Mouse (Mus musculus): Measurements from ENCODE around the gene Klhl32.
A peak's percentile ranks its signal among the peaks of the same experiment; 100 is the strongest.

Gene Klhl32

DNA sequence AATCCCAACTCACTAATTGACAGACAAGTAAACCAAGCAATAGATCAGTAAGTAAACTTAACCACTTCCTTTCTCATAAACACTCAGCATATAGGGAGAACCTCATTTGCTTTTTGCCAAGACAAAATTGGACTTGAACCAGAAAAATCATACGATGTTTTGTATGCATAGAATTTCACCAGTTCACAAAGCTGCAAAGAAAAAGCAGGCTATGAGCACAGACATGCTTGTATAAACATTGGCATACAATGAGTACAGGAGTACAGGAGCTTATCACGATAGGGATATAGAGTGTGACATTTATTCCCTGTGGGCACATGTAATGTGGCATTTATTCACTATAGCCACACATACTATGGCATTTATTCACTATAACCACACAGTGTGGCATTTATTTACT is 220.5 kb downstream of the Klhl32 start:
- DNase-seq (ENCODE audit: low spot score in 2 of 2) = no peak

DNA sequence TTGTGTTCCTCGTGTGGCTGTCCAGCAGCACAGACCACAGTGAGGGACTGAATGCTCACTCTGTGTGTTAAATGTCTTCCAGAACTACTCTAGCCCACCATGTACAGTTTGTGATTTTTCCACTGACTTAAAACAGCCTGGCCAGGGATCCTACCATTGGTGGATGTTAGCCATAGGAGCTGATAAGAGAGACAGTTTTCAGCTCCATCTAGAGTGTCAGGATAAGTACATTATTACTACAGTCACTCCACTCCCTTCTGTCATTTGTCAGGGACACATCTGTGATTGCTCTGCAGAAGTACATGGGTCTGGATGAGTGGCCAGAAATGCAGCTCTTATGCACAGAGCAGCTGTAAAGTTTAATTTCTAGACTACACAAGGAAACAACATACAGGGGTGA is 223.1 kb downstream of the Klhl32 start:
- no peak for DNase-seq (ENCODE audit: low spot score in 2 of 2)

DNA sequence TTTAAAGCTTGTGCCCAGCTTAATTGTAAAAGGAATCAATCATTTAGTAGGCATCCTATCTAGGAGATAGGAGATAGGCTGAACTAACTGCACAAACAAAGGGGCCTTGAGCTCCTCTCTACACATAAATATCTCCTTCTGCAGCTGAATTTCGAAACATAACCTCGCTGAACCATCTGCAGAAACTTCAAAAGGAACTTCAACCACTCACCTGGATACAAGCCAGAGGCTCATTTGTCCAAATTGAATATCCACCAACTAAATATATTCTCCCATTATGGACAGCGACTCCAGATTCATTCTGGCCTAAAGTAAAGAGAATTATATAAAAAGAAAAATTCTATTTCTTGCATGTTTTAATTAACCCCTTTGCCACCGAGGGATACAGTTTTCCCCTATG is 224.2 kb downstream of the Klhl32 start:
- no peak for DNase-seq (ENCODE audit: low spot score in 2 of 2)

DNA sequence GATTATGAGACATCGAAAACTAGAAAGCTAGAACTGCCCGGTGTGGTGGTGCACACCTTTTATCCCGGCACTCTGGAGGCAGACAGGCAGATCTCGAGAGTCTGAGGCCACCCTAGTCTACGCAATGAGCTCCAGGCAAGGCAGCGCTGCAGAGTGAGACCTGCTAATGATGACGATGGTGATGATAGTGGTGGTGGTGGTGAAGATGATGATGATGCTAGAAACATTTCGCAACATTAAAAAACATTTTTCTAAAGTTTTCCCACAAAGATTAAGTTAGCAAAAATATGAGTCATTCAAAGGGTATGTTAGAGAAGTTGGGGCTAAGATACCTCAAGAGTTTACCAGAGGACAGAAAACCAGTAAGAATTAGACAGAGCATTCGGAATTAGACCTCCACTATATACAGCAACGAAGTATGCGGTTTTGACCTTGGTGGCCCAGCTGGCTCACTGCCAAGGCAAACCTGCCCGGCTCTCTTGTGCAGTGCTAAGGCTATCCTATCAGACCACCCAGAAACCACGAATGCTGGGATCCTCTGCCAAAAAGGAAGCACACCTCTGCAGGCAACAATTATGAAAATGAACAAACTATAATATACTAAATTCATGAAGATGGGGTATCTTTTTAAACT is 224.9 kb downstream of the Klhl32 start:
- no peak for DNase-seq (ENCODE audit: low spot score in 2 of 2)

DNA sequence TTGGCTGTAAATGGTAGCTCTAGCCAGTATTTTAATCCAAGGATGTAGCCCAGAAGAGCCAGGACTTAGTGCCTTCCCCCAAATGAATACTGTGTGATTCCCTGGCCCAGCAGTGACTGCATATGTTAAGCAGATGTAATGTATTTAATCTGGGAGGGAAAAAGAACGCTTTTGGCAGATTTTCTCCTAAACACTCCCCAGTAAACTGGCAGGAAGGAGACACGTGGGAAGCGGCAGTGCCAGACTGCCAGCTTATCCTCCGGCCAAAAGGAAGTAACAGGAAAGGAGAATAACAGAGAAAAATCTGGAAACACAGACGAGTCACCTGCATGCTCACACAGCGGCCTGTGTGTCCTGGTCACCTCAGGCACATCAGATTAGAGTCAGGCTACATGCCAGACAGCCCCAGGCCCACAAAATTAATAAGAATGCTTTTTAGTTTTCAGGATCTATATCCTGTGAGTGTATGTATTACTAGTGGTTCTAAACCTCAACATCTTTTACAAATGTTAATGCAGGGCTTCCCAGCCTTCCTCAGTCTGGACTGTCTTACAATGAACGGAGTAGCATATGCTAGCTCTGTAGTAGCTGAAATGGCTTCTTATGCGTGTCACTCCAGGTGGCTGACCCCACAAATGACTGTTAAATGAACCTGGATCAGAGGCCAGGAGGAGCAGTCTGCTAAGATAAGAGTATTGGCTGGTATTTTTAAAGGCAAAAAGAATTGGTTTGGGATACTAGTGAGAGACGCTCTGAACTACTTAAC is 229.3 kb downstream of the Klhl32 start:
- no peak for DNase-seq (ENCODE audit: low spot score in 2 of 2)

DNA sequence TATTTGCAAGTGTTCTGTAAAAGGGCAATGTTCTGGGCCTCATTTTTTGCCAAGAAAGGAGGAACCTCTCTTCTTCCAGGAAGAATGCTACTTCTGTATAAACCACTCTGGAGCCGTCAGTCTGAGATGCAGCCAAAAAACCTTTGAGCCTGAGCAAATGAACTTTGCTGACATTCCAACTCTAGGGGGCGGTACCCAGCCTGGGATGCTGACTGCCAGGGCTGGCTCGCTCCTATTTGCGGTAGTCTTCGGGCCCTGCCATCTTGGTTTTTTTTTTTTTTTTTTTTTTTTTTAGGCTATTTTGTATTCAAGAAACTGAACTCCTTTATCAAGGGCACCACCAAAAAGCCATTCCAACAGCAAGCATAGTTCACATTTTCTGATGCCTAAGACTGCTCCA is 230.5 kb downstream of the Klhl32 start:
- DNase-seq (ENCODE audit: low spot score in 2 of 2) = no peak

DNA sequence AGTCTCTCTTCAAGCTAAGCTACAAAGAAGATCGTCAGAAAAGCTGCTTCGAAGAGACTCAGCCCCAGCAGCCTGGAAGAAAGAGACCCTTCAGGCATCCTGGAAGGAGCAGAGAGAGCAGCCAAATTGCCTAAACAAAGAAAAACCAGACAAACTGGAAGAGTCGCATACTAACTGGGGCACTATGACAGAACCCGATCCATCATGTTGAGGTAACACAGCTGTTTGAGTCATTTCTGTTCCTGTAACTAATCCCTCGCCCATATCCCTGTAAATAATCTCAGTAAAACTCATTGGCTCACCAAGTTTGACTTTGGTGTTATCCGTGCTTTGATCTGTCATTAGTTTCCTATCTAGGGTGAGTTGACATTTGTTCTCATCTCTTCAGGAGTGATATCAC is 230.9 kb downstream of the Klhl32 start:
- no peak for DNase-seq (ENCODE audit: low spot score in 2 of 2)

DNA sequence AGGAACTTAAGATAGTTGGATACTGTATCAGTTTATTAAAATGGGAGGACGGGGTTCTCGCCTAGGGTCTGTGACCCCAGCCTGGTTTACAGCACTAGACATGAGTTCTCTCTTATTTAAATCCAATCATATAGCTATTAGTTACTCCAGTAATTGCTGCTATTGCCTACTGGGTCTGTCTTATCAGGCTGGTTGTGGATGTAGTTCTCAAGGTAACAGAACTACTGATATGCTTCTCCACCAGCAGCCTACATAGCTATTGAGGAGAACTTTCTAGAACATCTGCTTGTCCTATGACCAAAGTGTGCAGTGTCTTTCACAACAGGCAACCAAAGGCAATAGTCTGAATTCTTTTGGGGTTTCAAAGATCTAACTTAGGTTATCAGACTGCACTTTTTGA is 241.4 kb downstream of the Klhl32 start:
- DNase-seq (ENCODE audit: low spot score in 2 of 2) = no peak

DNA sequence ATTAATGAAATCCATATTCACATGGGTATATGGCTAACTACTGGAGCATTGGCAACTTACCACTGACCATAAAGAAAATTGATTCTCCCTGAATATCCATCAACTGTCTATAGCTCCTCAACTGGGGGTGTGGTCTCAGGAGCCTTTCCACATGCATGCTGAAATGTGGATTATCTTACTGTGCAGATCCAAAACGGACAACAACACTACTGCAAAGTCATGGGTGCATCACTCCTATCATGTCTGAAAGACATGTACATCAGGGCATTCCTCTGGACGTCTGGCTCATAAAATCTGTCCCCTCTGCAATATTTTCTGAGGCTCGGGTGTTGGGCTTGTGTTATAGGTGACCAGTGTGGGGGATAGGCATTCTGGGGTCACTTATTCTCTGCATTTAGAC is 241.8 kb downstream of the Klhl32 start:
- no peak for DNase-seq (ENCODE audit: low spot score in 2 of 2)

DNA sequence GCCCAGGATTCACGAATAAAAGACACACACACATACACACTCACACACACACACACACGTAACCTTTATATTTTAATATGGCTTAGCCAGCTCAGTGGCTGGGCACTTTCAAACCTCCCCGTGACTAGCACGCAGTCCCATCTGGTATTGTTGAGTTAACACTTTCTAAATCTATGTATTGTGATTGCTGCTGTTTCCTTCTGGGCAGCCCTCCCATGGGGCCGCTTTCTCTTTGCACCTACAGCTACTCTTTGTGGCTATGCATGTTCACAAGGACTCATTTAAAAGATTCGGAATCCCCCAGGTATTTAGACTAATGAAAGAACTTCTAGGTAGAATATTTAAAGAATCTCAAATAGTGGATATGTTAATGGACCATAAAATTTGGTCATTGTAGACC is 249.2 kb downstream of the Klhl32 start:
- DNase-seq (ENCODE audit: low spot score in 2 of 2) = no peak

DNA sequence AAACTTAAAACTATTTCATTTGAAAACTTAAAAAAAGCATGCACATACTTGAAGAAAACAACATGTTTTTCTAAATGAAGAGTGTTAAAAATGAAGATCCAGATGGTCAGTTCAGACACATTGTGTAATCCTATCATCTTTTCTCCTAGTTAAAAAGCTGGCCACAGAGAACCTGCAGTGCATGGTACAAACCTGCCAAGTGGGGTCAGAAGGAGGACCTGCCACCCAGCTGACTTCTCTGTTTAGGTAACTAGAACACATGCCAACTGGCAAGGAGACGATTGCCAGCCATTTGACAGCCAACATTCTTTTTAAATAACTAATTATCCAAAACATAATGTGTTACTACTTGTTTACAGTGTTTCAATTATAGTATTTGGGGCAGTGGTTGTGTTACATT is 252.3 kb downstream of the Klhl32 start:
- DNase-seq (ENCODE audit: low spot score in 2 of 2) = no peak

DNA sequence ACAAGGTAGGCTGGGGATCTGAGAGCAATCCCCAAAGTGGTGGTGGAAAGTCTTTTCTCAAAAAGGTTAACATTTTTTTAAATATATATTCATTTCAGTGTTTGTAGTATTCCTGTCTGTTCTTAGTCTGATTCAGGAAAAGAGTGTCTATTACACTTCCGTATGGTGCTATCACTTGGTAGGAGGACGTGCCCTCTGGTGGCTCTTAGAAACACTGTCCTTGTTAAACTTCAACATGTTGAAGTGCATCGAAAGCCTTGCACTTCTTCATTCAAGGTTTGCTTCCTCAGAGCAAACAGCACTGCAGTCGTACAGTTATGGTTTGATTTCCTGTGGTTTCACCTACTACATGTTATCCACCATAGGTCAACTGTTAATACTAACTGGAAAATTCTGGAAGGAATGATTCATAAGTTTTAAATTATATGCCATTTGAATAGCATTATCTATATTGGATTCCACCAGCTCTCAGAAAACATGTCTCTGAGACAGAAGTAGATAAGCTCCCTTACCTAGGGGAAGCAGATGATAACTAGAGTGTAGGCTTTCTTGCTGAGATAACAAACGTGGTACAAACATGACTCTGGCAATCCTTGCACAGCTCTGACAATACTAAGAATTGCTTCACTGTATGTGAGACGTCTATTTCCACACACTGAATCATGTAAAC is 253.8 kb downstream of the Klhl32 start:
- DNase-seq (ENCODE audit: low spot score in 2 of 2) = no peak

DNA sequence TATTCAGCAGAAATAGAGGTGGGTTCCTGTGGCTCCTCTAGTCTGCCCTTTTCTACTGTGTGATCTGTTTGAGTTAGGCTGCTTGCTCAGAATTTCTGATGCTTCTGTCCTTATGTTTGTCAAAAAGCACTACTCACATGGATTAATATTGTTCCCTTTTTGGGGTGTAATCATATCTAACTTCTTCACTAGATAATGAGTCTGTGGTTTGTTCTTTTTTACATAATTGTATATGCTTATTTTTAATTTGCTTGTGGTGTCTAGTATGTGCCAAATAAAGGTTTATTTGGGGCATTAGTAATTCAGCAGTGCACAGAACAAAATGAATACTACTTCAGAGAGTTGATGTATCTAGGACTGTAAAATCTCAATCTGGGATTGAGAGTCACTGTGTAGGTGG is 256.1 kb downstream of the Klhl32 start:
- no peak for DNase-seq (ENCODE audit: low spot score in 2 of 2)

DNA sequence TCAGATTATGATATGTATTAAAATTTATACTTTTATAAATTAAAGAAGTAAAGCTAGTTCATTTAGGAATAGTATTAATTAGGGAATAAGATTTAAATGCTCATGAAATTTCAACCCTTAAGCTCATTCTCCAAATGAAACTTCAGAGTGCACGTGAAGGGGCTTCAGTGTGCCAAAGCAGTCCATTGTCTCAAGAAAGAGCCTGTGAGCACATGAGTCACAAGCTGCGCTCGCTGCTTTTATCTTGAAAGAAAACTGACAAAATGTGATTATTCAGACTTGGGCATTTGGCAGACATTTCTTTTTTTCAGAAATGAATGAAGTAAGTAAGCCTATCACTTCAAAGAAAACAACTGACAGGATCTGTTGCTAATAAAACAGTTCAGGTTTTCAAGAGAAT is 266.9 kb downstream of the Klhl32 start:
- no peak for DNase-seq (ENCODE audit: low spot score in 2 of 2)

DNA sequence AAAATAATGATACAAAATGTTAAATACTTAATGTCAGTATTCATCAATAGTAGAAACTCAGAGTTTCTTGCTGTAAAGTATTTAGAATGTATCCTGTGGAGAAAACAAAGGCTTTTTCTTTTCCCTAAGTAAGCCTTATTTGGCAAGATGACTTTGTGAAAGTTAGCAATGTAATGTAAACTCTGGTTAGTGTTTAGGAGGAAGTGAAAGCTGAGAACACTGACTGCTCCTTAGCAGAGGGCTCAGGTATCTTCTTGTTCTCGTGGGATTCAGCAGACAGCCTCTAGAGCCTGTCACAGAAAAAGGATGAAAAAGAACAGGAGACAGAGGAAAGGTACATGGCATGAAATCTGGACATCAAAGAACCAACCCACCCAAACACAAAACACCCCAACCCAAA is 268.6 kb downstream of the Klhl32 start:
- no peak for DNase-seq (ENCODE audit: low spot score in 2 of 2)

DNA sequence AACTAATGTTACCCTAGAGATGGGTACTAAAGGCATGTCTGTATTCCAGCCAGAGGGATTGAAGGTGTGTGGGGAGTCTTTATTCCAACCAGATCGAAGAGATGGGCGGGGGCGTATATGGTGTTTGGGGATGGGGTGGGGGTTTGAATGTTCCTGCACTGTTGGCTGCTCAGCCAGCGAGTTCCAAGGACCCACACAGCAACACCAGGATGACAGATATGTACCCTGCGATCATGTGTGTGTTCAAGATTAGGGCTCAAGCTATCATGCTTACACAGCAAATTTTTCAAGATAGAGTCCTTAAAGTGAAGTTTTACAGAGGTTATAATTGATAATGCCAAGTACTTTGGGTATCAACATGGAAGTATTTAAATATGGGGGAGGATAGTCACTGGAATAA is 273.3 kb downstream of the Klhl32 start:
- DNase-seq (ENCODE audit: low spot score in 2 of 2) = no peak

DNA sequence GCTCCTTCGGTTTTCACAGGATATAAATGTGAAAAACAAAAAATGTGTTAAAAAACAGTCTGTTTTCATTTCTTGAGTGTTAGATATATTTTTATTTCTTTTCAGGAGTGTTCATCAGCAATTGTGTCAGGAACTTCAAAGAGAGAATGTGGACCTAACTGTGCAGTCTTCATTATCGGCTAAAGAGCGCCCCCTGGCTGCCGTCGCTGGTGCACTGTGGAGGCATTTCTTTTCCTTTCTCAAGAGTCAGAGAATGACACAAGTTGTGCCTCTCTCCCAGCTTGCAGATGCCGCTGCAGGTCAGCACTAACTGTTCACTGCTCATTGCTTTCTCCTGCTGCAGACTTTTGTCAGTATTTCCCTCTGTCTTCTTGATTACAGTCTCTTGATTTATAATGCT is 276.6 kb downstream of the Klhl32 start:
- peak; percentile 85 to 87 for DNase-seq (ENCODE audit: low spot score in 2 of 2)

DNA sequence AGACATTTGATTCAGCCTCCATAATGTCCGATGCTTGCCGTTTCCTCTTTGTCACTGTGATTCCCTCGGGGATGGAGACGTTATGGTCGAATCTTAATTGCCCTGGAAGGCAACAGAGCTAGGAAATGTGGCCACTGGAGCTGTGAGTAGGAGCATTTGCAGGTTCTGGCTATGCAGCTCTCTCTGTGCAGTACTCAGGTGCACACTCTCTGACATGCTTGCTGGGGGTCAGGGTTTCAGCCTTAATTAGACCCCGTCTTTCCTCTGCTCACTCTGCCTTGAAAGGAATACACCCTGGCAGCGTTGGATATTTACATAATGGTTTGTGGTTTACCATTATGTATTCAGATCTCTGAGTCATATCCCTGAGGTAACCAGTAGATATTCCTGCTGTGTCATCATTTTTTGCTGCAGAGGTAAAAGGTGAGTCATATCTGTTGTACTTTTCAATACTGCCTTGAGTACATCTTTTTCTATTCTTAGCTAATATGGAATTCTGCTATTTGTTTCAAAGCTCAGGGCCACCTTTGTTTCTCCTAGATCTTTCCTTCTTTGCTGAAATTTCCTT is 281.9 kb downstream of the Klhl32 start:
- DNase-seq (ENCODE audit: low spot score in 2 of 2) = no peak

DNA sequence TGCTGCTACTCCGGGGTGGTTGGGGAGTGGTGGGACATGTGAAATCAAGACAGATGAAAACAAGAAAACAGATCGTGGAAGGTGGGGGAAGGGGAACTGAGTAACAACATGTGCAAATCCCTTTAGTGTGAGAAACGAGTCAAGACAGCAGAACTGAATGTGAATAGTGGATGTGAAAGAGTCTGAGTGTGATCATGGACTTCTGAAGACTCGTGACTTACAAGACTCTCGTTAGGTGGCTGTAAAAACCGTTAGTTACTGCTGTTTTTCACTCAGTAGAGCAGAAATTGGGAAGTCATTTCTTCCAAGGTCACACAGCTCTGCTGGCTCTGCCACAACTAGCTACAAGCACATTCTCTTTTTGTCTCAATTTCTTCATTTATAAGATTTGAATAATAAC is 282.9 kb downstream of the Klhl32 start:
- DNase-seq (ENCODE audit: low spot score in 2 of 2) = no peak
